Mouse (Mus musculus) hindbrain, embryonic 14.5 days (tissue): ENCODE measurements around the gene Tbl1xr1. TPM values are rescaled to one million over a fixed set of nuclear protein-coding genes. Genes with fewer than 3 reads are reported as not detected.

Source experiments
- ATAC-seq: fragments of 200-750 bp; cut with Nextera tagmentation; 2 replicates; pipeline ENCODE4 v1.8.0; 2017; ENCODE audit warnings: moderate number of reproducible peaks, mild to moderate bottlenecking, moderate TSS enrichment, moderate library complexity; ENCODE audit not compliant: low FRiP score
- DNase-seq: peaks from one replicate; pipeline ENCODE4 v3.0.0-alpha.2; 2015; ENCODE audit warnings: low spot score
- H3K27ac ChIP-seq: fragments of 300-500 bp; sonication (generic); 2 replicates; pipeline ENCODE4 v1.5.1; 2014; ENCODE audit warnings: mild to moderate bottlenecking, moderate library complexity
- H3K27me3 ChIP-seq: fragments of 300-500 bp; sonication (generic); 2 replicates; pipeline ENCODE4 v1.6.1; 2014; ENCODE audit warnings: mild to moderate bottlenecking, low read length, mixed read lengths; ENCODE audit not compliant: control insufficient read depth, insufficient read depth
- H3K36me3 ChIP-seq: fragments of 300-500 bp; sonication (generic); replicated peaks from 2 replicates; pipeline ENCODE4 v1.6.1; 2014; ENCODE audit not compliant: control insufficient read depth, insufficient read depth
- H3K4me1 ChIP-seq: fragments of 300-500 bp; sonication (generic); replicated peaks from 2 replicates; pipeline ENCODE4 v1.6.1; 2014; ENCODE audit warnings: antibody characterized with exemption, low read length, mixed read lengths; ENCODE audit not compliant: control insufficient read depth, insufficient read depth
- H3K4me2 ChIP-seq: fragments of 300-500 bp; sonication (generic); replicated peaks from 2 replicates; pipeline ENCODE4 v1.6.1; 2014; ENCODE audit warnings: mild to moderate bottlenecking, moderate library complexity
- H3K4me3 ChIP-seq: fragments of 300-500 bp; sonication (generic); replicated peaks from 2 replicates; pipeline ENCODE4 v1.5.1; 2014; ENCODE audit warnings: mild to moderate bottlenecking, low read length
- H3K9ac ChIP-seq: fragments of 300-500 bp; sonication (generic); 2 replicates; pipeline ENCODE4 v1.6.1; 2014
- H3K9me3 ChIP-seq: fragments of 300-500 bp; sonication (generic); 2 replicates; pipeline ENCODE4 v1.6.1; 2016; ENCODE audit warnings: low read length; ENCODE audit not compliant: control insufficient read depth
- WGBS: fragments of 180-500 bp; shearing (Covaris S2); extraction: QIAGEN DNeasy Blood & Tissue Kit; methylation state at CpG from one replicate; pipeline ENCODE4 v1.1.7; 2014; 5-methylcytosine and 5-hydroxymethylcytosine counted together
- polyA plus RNA-seq: library from polyadenylated mRNA; unstranded; fragments of >200 nt; fragmentation: Nextera tagmentation; extraction: Ambion mirVana; gene quantifications from 2 replicates; pipeline ENCODE4 v1.2.1, GENCODE M21; 2014

Tbl1xr1 gene
- polyA plus RNA-seq, 1 experiment from 2014 or later = 23.9 TPM

- ATAC-seq (no peak), DNase-seq (no peak)
- Histone ChIP-seq H3K27me3 (no peaks in the 10 kb centered on the region), H3K4me3 (no peak overlapping the region), H3K4me2 (no peak overlapping the region), H3K9ac (no peak overlapping the region), H3K27ac (no peak overlapping the region), H3K4me1 (no peaks in the 10 kb centered on the region), H3K36me3 (peaks cover 52% of the 10 kb centered on the region), H3K9me3 (no peaks in the 10 kb centered on the region)
- 81% methylated on average over 1 of the region's 1 CpGs for WGBS
Measured at GRCm38 (mm10) chr3:22198802-22199201, 122.3 kb downstream of the Tbl1xr1 start.

GRCm38 (mm10) chr3:22204186-22204585 lies 127.7 kb downstream of the Tbl1xr1 start:
- 89% methylated on average over 3 of the region's 3 CpGs for WGBS
- Histone ChIP-seq H3K4me3 (no peak overlapping the region), H3K9ac (no peak overlapping the region), H3K4me1 (no peaks in the 10 kb centered on the region), H3K9me3 (no peaks in the 10 kb centered on the region), H3K4me2 (no peak overlapping the region), H3K36me3 (peaks cover 23% of the 10 kb centered on the region), H3K27ac (no peak overlapping the region), H3K27me3 (no peaks in the 10 kb centered on the region)
- no peak for DNase-seq
- no peak for ATAC-seq

- Histone ChIP-seq H3K9me3 (no peaks in the 10 kb centered on the region), H3K27me3 (no peaks in the 10 kb centered on the region), H3K4me3 (no peak overlapping the region), H3K4me1 (no peaks in the 10 kb centered on the region), H3K27ac (no peak overlapping the region), H3K36me3 (no peaks in the 10 kb centered on the region), H3K9ac (no peak overlapping the region), H3K4me2 (no peak overlapping the region)
- DNase-seq (no peak), ATAC-seq (no peak)
- 90% methylated on average over 2 of the region's 2 CpGs for WGBS
Measured at GRCm38 (mm10) chr3:22221557-22221956, 145.1 kb downstream of the Tbl1xr1 start.

- peak; percentile 29; the same call in 1 of the 2 replicates for ATAC-seq
- H3K27me3 ChIP-seq = no peaks in the 10 kb centered on the region
Measured at GRCm38 (mm10) chr3:22222351-22222750, 145.9 kb downstream of the Tbl1xr1 start.

GRCm38 (mm10) chr3:22223023-22223422 lies 146.6 kb downstream of the Tbl1xr1 start:
- ATAC-seq (no peak), DNase-seq (no peak)
- 92% methylated on average over 5 of the region's 5 CpGs for WGBS
- no peak overlapping the region for H3K4me3 ChIP-seq
- H3K36me3 ChIP-seq = no peaks in the 10 kb centered on the region
- no peaks in the 10 kb centered on the region for H3K27me3 ChIP-seq
- H3K27ac ChIP-seq = no peak overlapping the region
- H3K9ac ChIP-seq = no peak overlapping the region
- H3K4me1 ChIP-seq = no peaks in the 10 kb centered on the region
- no peaks in the 10 kb centered on the region for H3K9me3 ChIP-seq
- H3K4me2 ChIP-seq = no peak overlapping the region

More at GRCm38 (mm10) chr3:22222351-22222750, 145.9 kb downstream of the Tbl1xr1 start:
- Histone ChIP-seq H3K9ac (no peak overlapping the region), H3K4me2 (no peak overlapping the region), H3K4me3 (no peak overlapping the region), H3K27ac (no peak overlapping the region), H3K4me1 (no peaks in the 10 kb centered on the region), H3K9me3 (no peaks in the 10 kb centered on the region), H3K36me3 (no peaks in the 10 kb centered on the region)
- no peak for DNase-seq
- WGBS = 42% methylated on average over 12 of the region's 12 CpGs

GRCm38 (mm10) chr3:22228052-22228451 lies 151.6 kb downstream of the Tbl1xr1 start:
- 87% methylated on average over 3 of the region's 3 CpGs for WGBS
- ATAC-seq = no peak

GRCm38 (mm10) chr3:22230635-22231034 lies 154.2 kb downstream of the Tbl1xr1 start:
- H3K36me3 ChIP-seq = no peaks in the 10 kb centered on the region
- no peak overlapping the region for H3K4me2 ChIP-seq
- WGBS = 60% methylated on average over 3 of the region's 3 CpGs
- ATAC-seq (no peak), DNase-seq (no peak)
- H3K9me3 ChIP-seq = 0 out of 2 replicates have a peak, but pooled peaks cover 1% of the 10 kb centered on the region
- H3K9ac ChIP-seq = no peak overlapping the region
- H3K27me3 ChIP-seq = no peaks in the 10 kb centered on the region
- H3K4me3 ChIP-seq = no peak overlapping the region
- H3K4me1 ChIP-seq = 0 out of 2 replicates have a peak, but pooled peaks cover 3% of the 10 kb centered on the region
- H3K27ac ChIP-seq = no peak overlapping the region

More at GRCm38 (mm10) chr3:22228052-22228451, 151.6 kb downstream of the Tbl1xr1 start:
- no peak for DNase-seq
- H3K36me3 ChIP-seq = no peaks in the 10 kb centered on the region
- 0 out of 2 replicates have a peak, but pooled peaks cover 3% of the 10 kb centered on the region for H3K4me1 ChIP-seq
- H3K27me3 ChIP-seq = no peaks in the 10 kb centered on the region
- H3K4me2 ChIP-seq = no peak overlapping the region
- no peak overlapping the region for H3K4me3 ChIP-seq
- H3K27ac ChIP-seq = no peak overlapping the region
- H3K9me3 ChIP-seq = no peaks in the 10 kb centered on the region
- H3K9ac ChIP-seq = no peak overlapping the region

- Histone ChIP-seq H3K9me3 (peaks cover 24% of the 10 kb centered on the region; the same call in 1 of the 2 replicates), H3K4me2 (no peak overlapping the region), H3K4me3 (no peak overlapping the region), H3K27me3 (no peaks in the 10 kb centered on the region), H3K4me1 (no peaks in the 10 kb centered on the region), H3K9ac (no peak overlapping the region), H3K36me3 (no peaks in the 10 kb centered on the region), H3K27ac (no peak overlapping the region)
- ATAC-seq = no peak
- 90% methylated on average over 16 of the region's 16 CpGs for WGBS
- no peak for DNase-seq
Measured at GRCm38 (mm10) chr3:22238106-22238900, 161.9 kb downstream of the Tbl1xr1 start.
